Mouse (Mus musculus) limb, embryonic 10.5 days (tissue): ENCODE results near the gene Cenpj. TPM values are rescaled to one million over a fixed set of nuclear protein-coding genes. Genes with fewer than 3 reads are reported as not detected.

Experiments used
- DNase-seq: peaks from one replicate; pipeline ENCODE4 v3.0.0-alpha.2; 2017; ENCODE audit warnings: low spot score
- H3K27ac ChIP-seq: fragments of 300-500 bp; sonication (generic); 2 replicates; pipeline ENCODE4 v1.5.1; 2016; ENCODE audit warnings: mild to moderate bottlenecking
- H3K27me3 ChIP-seq: fragments of 300-500 bp; sonication (generic); 2 replicates; pipeline ENCODE4 v1.6.1; 2016; ENCODE audit warnings: low read depth, mild to moderate bottlenecking; ENCODE audit not compliant: poor library complexity, severe bottlenecking
- H3K36me3 ChIP-seq: fragments of 300-500 bp; sonication (generic); 2 replicates; pipeline ENCODE4 v1.6.1; 2016; ENCODE audit warnings: mild to moderate bottlenecking, moderate library complexity
- H3K4me1 ChIP-seq: fragments of 300-500 bp; sonication (generic); 2 replicates; pipeline ENCODE4 v1.6.1; 2016
- H3K4me3 ChIP-seq: fragments of 300-500 bp; sonication (generic); 2 replicates; pipeline ENCODE4 v1.5.1; 2016; ENCODE audit warnings: mild to moderate bottlenecking, moderate library complexity
- H3K9me3 ChIP-seq: fragments of 300-500 bp; sonication (generic); replicated peaks from 2 replicates; pipeline ENCODE4 v1.6.1; 2016; ENCODE audit warnings: mild to moderate bottlenecking
- WGBS: fragments of 180-500 bp; shearing (Covaris S2); methylation state at CpG from one replicate; pipeline ENCODE4 v1.1.7; 2016; 5-methylcytosine and 5-hydroxymethylcytosine counted together
- polyA plus RNA-seq: library from polyadenylated mRNA; unstranded; fragments of >200 nt; fragmentation: Nextera tagmentation; extraction: Ambion mirVana; gene quantifications from 2 replicates; pipeline ENCODE4 v1.2.1, GENCODE M21; 2016

The Cenpj gene
- polyA plus RNA-seq: 16.8 and 21.2 TPM in 2 replicates

DNA sequence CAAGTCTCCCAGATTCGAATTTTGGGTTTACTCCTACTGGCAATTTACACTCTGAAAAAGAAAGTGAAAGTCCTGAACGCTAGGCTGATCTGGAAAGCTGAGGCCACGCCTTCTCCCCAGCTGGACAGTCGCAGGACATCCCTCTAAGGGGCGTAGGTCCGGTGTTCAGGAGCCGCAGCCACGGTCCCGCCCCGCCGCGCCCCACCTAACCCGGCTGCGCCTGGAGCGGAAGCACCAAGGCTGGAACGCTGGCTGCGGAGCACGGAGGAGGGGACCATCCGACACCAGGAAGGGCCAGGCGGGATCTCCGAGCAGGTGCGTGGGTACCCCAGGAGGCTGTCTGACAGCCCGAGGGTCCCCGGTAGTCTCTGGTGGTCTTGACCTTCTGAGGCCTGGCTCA is at the start of gene Cenpj, which contains the start of gene Parp4:
TSS of gene Cenpj (minus strand) at position 10 of the 400 bp plus-strand sequence.
TSS of gene Parp4 (plus strand) at position 204 of the 400 bp plus-strand sequence.
- under 1% methylated on average over 24 of the region's 24 CpGs for WGBS
- H3K9me3 ChIP-seq: no peaks in the 10 kb centered on the region
- no peaks in the 10 kb centered on the region for H3K27me3 ChIP-seq
- H3K4me1 ChIP-seq: peaks cover 20% of the 10 kb centered on the region
- H3K4me3 ChIP-seq: peak within 1 kb of the TSS; percentile 63
- DNase-seq: peak; percentile 74
- H3K36me3 ChIP-seq: no peaks in the 10 kb centered on the region
- peak within 1 kb of the TSS; percentile 75 for H3K27ac ChIP-seq

DNA sequence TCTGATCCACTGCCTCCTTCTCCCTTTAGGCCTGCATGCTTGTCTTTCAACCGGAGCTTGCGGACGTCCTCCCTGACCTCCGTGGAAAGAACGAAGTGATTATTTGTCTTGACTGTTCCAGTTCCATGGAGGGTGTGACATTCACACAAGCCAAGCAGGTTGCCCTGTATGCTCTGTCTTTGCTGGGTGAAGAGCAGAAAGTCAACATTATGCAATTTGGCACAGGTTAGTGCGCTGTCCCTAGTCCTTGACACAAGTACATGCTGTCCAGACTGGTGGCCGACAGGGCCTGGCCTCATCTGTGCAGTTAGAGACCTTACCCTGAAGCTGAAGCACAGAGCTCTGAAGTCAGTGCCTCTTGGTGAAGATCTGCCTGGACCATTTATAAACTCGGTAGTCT is 45.2 kb upstream of the Cenpj start:
- Histone ChIP-seq H3K4me1 (no peaks in the 10 kb centered on the region), H3K27ac (no peak overlapping the region), H3K9me3 (no peaks in the 10 kb centered on the region), H3K4me3 (no peak overlapping the region), H3K27me3 (no peaks in the 10 kb centered on the region), H3K36me3 (no peaks in the 10 kb centered on the region)
- WGBS: 94% methylated on average over 8 of the region's 8 CpGs
- DNase-seq: no peak

DNA sequence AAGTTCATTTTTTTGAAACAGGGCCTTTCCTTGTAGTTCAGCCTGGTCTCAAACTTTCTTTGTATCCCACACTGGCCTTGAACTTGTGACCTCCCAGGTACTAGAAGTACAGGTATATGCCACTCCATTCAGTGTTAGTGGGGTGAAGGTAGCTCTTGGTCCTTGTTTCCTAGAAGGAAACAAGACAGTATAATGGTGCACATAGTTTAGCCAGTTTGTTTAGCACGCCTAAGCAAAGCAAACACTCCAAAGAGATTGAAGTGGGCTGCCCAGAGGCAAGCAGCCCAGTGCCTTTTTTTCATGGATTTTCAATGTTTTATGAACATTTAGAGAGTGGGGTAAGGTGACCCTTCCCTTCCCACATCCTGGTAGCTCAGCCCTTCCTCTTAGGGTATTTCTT is 42.2 kb upstream of the Cenpj start:
- WGBS: 89% methylated on average over 1 of the region's 1 CpGs
- no peaks in the 10 kb centered on the region for H3K4me1 ChIP-seq

DNA sequence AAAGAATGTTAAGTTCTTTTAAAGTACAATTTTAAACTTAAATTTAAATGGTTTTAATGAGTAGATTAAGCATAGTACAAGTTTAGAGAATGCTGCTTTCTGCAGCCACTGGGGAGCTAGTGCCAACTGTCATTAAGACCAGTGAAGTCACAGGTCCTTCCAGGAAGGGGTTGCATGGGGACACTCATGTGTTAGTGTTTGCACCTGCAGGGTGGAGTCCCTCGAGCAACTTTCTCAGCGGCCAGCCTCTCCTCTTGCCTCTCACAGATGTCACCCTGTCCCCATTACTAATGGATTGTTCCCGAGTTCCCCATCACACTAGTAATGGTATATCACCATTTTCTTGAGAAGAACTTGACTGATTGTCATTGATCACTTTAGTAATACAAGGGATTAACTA is 38.0 kb upstream of the Cenpj start:
- no peaks in the 10 kb centered on the region for H3K36me3 ChIP-seq
- H3K9me3 ChIP-seq: no peaks in the 10 kb centered on the region
- 93% methylated on average over 3 of the region's 3 CpGs for WGBS
- DNase-seq: no peak
- no peak overlapping the region for H3K27ac ChIP-seq
- H3K4me1 ChIP-seq: no peaks in the 10 kb centered on the region
- H3K27me3 ChIP-seq: no peaks in the 10 kb centered on the region
- H3K4me3 ChIP-seq: no peak overlapping the region

More for the DNA sequence above, 42.2 kb upstream of the Cenpj start:
- DNase-seq: no peak
- H3K27ac ChIP-seq: no peak overlapping the region
- H3K27me3 ChIP-seq: no peaks in the 10 kb centered on the region
- H3K9me3 ChIP-seq: no peaks in the 10 kb centered on the region
- H3K36me3 ChIP-seq: no peaks in the 10 kb centered on the region
- H3K4me3 ChIP-seq: no peak overlapping the region

DNA sequence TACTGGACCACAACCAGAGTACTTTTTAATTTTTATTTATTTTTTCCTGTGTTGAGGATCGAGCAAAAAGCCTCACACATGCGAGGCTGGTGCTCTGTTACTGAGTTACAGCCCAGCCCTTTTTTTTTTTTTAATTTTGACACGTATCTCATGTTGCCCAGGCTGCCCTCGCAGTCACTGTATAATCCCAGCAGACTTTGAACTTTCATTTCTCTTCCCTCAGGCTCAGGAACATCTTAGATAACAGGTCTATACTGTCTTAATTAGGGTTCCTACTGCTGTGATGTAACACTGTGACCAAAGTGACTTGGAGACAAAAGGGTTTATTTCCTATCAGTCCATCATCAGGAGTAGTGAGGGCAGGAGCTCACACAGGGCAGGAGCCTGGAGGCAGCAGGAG is 29.9 kb upstream of the Cenpj start:
- no peak for DNase-seq
- H3K4me1 ChIP-seq: no peaks in the 10 kb centered on the region
- H3K4me3 ChIP-seq: no peak overlapping the region
- no peaks in the 10 kb centered on the region for H3K36me3 ChIP-seq
- WGBS: 80% methylated on average over 4 of the region's 4 CpGs
- H3K9me3 ChIP-seq: no peaks in the 10 kb centered on the region
- H3K27me3 ChIP-seq: no peaks in the 10 kb centered on the region
- no peak overlapping the region for H3K27ac ChIP-seq

DNA sequence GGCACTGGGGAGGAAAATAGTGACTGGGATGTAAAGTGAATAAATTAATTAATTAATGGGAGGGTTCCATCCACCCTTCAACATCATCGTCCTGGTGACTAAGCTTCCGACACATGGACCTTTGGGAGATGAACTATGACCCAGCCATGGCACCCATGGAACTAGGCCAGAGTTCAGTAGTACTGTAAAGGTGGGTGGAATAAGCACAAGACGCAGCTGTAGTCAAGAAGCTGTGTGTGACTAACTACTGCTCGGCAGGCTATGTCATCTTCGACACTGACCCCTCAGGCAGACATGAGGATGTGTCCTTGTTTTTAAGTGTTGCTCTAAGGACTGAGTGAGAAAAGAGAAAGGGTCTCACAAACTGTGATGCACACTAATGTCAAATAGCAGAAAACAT is 29.2 kb upstream of the Cenpj start:
- no peak for DNase-seq
- Histone ChIP-seq H3K4me3 (no peak overlapping the region), H3K9me3 (no peaks in the 10 kb centered on the region), H3K27ac (no peak overlapping the region), H3K27me3 (no peaks in the 10 kb centered on the region), H3K4me1 (no peaks in the 10 kb centered on the region), H3K36me3 (no peaks in the 10 kb centered on the region)
- WGBS: 93% methylated on average over 5 of the region's 5 CpGs

DNA sequence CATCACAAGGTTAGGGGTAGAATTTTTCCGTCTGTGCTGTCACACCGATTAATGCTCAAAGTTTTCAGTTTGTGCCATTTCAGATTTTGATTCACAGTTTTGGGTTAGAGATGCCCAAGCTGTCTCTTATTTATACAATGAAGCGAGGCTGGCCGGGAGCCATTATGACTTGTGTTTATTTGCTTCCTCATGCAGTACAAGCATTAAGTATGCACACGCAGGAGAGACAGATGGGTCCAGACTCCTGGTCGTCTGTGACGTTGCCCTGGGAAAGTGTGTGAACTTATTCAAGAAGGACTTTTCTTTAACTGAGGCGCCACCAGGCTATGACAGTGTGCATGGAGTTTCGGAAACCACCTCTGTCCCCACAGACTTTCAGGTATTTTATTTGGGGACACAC is 26.8 kb upstream of the Cenpj start:
- Histone ChIP-seq H3K36me3 (no peaks in the 10 kb centered on the region), H3K9me3 (no peaks in the 10 kb centered on the region), H3K27me3 (no peaks in the 10 kb centered on the region), H3K4me3 (no peak overlapping the region), H3K27ac (no peak overlapping the region), H3K4me1 (no peaks in the 10 kb centered on the region)
- whole genome bisulfite sequencing: 92% methylated on average over 9 of the region's 9 CpGs
- no peak for DNase-seq

DNA sequence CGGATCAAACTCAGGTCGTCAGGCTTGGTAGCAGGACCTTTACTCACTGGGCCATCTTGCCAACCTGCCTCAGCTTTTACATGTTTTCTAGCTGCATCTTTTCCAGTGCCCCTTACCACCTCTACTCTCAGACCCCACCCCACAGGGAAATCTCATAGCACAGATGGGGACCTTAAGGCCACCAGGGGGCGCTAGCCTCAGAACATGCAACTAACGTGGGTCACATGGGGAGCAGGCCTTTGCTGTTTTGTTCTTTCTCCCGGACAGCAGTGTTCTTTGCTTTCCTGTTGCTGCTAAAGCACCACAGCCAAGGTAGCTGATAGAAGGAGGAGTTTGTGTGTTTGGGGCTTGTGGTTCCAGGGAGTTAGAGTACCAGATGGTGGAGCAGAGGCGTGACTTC is 23.5 kb upstream of the Cenpj start:
- peak; percentile 77 for DNase-seq
- Histone ChIP-seq H3K27me3 (no peaks in the 10 kb centered on the region), H3K4me3 (no peak overlapping the region), H3K9me3 (no peaks in the 10 kb centered on the region), H3K4me1 (no peaks in the 10 kb centered on the region), H3K27ac (no peak overlapping the region), H3K36me3 (no peaks in the 10 kb centered on the region)
- 46% methylated on average over 6 of the region's 6 CpGs for WGBS

DNA sequence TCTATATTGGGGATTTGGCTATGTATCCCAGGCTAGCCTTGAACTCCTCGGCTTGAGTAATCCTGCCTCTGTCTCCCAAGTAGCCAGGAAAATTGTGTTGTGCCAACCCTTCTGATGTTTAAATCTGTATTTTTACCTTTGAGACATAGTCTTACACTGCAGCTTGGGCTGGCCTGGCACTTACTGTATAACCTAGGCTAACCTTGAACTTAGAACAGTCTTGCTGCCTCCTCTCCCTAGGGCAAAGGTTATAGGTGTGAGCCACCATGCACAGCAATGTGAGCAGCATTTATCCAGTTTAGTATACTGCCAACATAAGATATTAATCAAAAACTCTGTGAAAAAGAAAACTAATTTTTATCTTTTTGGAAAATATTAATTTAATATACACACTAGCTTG is 19.6 kb upstream of the Cenpj start:
- H3K4me3 ChIP-seq: no peak overlapping the region
- H3K9me3 ChIP-seq: no peaks in the 10 kb centered on the region
- no peaks in the 10 kb centered on the region for H3K27me3 ChIP-seq
- WGBS: 97% methylated on average over 1 of the region's 1 CpGs
- no peak overlapping the region for H3K27ac ChIP-seq
- no peaks in the 10 kb centered on the region for H3K4me1 ChIP-seq
- no peaks in the 10 kb centered on the region for H3K36me3 ChIP-seq
- DNase-seq: no peak

DNA sequence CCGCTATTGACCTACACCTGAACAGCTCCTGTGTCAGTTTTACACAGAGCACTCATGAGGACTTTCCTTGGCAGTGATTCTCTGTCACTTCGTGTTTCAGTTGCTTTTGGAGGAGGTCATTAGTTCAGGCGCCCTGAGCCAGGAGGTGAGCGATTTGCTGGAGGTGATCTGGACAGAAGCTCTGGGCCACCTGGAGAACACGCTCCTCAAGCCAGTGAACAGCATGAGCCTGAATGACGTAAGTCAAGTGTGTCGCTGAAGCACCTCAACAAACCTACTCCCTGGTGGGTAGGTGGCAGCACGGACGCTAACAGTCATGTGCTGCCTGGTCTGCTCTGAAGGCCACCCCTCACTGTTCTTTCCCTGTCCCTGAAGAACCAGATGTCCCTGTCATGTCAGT is 17.0 kb upstream of the Cenpj start:
- no peak overlapping the region for H3K27ac ChIP-seq
- H3K27me3 ChIP-seq: no peaks in the 10 kb centered on the region
- no peak for DNase-seq
- H3K4me1 ChIP-seq: no peaks in the 10 kb centered on the region
- H3K4me3 ChIP-seq: no peak overlapping the region
- H3K9me3 ChIP-seq: no peaks in the 10 kb centered on the region
- H3K36me3 ChIP-seq: no peaks in the 10 kb centered on the region
- WGBS: 94% methylated on average over 9 of the region's 9 CpGs

DNA sequence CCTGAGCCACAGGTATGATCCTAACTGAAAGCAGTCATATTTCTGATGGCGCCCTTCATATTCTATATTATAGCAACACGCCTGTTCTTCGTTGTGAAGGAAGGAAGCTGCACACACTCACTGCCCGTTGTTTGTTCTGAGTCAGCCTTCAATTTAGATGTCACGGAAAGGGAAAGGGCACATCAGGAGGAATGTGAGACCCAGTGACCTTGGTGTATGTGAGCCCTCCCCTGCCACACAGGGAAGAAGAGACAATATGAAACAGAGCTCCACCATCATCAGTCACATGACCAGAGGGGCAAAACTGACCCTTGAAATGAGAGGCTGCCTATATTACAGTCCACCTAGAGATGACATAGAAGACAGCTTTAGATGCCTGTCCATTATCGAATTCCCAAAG is 7.1 kb upstream of the Cenpj start:
- no peak overlapping the region for H3K4me3 ChIP-seq
- H3K9me3 ChIP-seq: no peaks in the 10 kb centered on the region
- DNase-seq: no peak
- peaks cover 5% of the 10 kb centered on the region; the same call in 1 of the 2 replicates for H3K4me1 ChIP-seq
- WGBS: 89% methylated on average over 6 of the region's 6 CpGs
- no peak overlapping the region for H3K27ac ChIP-seq
- no peaks in the 10 kb centered on the region for H3K27me3 ChIP-seq
- no peaks in the 10 kb centered on the region for H3K36me3 ChIP-seq

DNA sequence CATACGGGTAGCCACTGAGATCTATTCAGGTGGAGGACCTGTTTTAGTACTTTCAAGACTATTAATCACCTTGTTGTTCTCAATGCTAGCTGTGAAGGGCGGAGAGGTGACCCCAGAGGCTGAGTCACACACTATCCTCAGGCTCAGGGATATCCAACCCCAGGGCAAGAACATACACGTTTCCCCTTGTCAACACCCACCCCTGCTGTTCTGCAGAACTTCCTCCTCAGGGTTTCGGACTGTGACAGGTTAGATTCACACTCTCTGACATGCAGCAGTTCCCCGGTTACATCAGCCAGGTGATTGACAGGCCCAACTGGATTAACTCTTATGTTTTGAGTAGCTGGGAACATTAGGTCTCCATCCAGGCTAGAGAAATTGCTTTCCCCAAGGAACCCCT is 5.9 kb upstream of the Cenpj start:
- no peaks in the 10 kb centered on the region for H3K27me3 ChIP-seq
- no peak overlapping the region for H3K27ac ChIP-seq
- no peaks in the 10 kb centered on the region for H3K9me3 ChIP-seq
- H3K4me3 ChIP-seq: no peak overlapping the region
- 58% methylated on average over 5 of the region's 5 CpGs for WGBS
- H3K4me1 ChIP-seq: peaks cover 5% of the 10 kb centered on the region; the same call in 1 of the 2 replicates
- DNase-seq: no peak
- no peaks in the 10 kb centered on the region for H3K36me3 ChIP-seq

DNA sequence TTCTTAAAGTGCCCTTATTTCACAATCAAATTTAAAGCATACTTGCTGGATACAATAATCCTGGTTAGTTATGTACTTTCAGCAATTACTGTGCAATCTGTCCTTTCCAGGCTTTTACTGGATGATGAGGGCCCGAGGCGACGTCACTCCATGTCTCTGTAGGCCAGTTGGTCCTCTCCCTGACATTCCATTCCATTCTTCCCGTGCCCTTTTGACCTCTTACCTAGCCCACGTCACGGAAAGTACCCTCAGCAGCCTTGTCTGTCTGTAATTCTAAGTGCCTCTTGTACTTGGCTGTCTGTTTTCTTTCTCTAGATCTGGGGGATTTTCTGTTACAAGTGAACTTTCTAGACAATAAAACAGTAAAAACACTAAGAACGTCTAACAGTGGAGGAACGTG is 3.8 kb upstream of the Cenpj start:
- Histone ChIP-seq H3K27ac (no peak overlapping the region), H3K27me3 (no peaks in the 10 kb centered on the region), H3K36me3 (no peaks in the 10 kb centered on the region), H3K4me3 (no peak overlapping the region), H3K4me1 (peaks cover 17% of the 10 kb centered on the region), H3K9me3 (no peaks in the 10 kb centered on the region)
- WGBS: 64% methylated on average over 8 of the region's 8 CpGs
- no peak for DNase-seq
